Mouse (Mus musculus): ENCODE data around the gene Filip1.

- TF ChIP-seq CTCF (IDR thresholded peaks at IDR 0.05; ENCODE audit: borderline replicate concordance, extremely low read depth, insufficient read depth, insufficient read length) = no peak
- TF ChIP-seq POLR2A (IDR thresholded peaks at IDR 0.05; ENCODE audit: borderline replicate concordance, extremely low read depth, insufficient read depth, insufficient read length, poor library complexity, severe bottlenecking) = no peak
Observed at GRCm38 (mm10) chr9:79972705-79973104, 39.9 kb downstream of the Filip1 start.

Data from brain, embryonic 14.5 days (tissue).